9 mouse cellular contexts compared by ENCODE assay signal in genomic region chr19:42668385-42669098, GRCm38 (mm10). TPM values are rescaled to one million over a fixed set of nuclear protein-coding genes. Genes with fewer than 3 reads are reported as not detected.
DNase-seq lines count a peak whose midpoint lies in the region; ATAC-seq and TF ChIP-seq lines count a peak whose summit lies in the region.
"Had no signal": no experiment of that assay in that cellular context is flagged by ENCODE, and none has a peak within 500 bp of the region (broad histone marks: within the 10 kb centered on the region; RNA-seq: fewer than 3 reads in every experiment).

No protein-coding gene starts in this region.

- no peak overlapping the region for H3K4me2 ChIP-seq in forebrain, embryonic 12.5 days
- H3K4me2 ChIP-seq in midbrain, embryonic 11.5 days = no peak overlapping the region

- H3K27me3 ChIP-seq in forebrain, embryonic 12.5 days = peaks cover 64% of the 10 kb centered on the region
- H3K27me3 ChIP-seq in midbrain, embryonic 11.5 days (ENCODE audit: control insufficient read depth, insufficient read depth, low read length) = peaks cover 2% of the 10 kb centered on the region; the same call in 1 of the 2 replicates

- TF ChIP-seq CTCF in gastrocnemius, adult 2 months (IDR thresholded peaks at IDR 0.05) = no peak

- H3K4me1 ChIP-seq in forebrain, embryonic 12.5 days = peaks cover 25% of the 10 kb centered on the region
- peaks cover 7% of the 10 kb centered on the region; the same call in 1 of the 2 replicates for H3K4me1 ChIP-seq in midbrain, embryonic 11.5 days (ENCODE audit: control insufficient read depth, insufficient read depth, low read length)

- H3K9me3 ChIP-seq in forebrain, embryonic 12.5 days = no peaks in the 10 kb centered on the region
- H3K9me3 ChIP-seq in midbrain, embryonic 11.5 days (ENCODE audit: control insufficient read depth, low read length) = no peaks in the 10 kb centered on the region

- no peak for ATAC-seq in forebrain, embryonic 12.5 days (ENCODE audit: low FRiP score)
- ATAC-seq in midbrain, embryonic 11.5 days (ENCODE audit: low FRiP score) = no peak

- no peaks in the 10 kb centered on the region for H3K36me3 ChIP-seq in forebrain, embryonic 12.5 days (replicated peaks)
- H3K36me3 ChIP-seq in midbrain, embryonic 11.5 days (ENCODE audit: control insufficient read depth, insufficient read depth, low read length) = no peaks in the 10 kb centered on the region

- intact Hi-C loops in gastrocnemius, adult 2 months (cut with DNase I) = no loop called here
- intact Hi-C loops in heart, postnatal 14 days (cut with DNase I) = no loop called here

- no peak overlapping the region for H3K4me3 ChIP-seq in gastrocnemius, adult 2 months
- H3K4me3 ChIP-seq in forebrain, embryonic 12.5 days (replicated peaks) = no peak overlapping the region
- H3K4me3 ChIP-seq in midbrain, embryonic 11.5 days (ENCODE audit: low read depth, low read length) = no peak overlapping the region

- WGBS in forebrain, embryonic 12.5 days = 80% methylated on average over 14 of the region's 14 CpGs
- WGBS in midbrain, embryonic 11.5 days = 83% methylated on average over 14 of the region's 14 CpGs

- DNase-seq in lung, postnatal 14 days = peak; percentile 41
- DNase-seq in lung, postnatal 25 days (ENCODE audit: low spot score) = no peak
- DNase-seq in gastrocnemius, adult 2 months = peak; percentile 77
- DNase-seq in heart, postnatal 14 days = peak; percentile 49 to 61
- peak; percentile 41 for DNase-seq in lung, postnatal 36 days
- DNase-seq in right cerebral cortex, adult 18-20 months = no peak
- no peak for DNase-seq in midbrain, embryonic 11.5 days (ENCODE audit: low spot score, missing footprints)
- DNase-seq: layer of hippocampus, postnatal 36 days had no signal

- no peak overlapping the region for H3K9ac ChIP-seq in forebrain, embryonic 12.5 days
- H3K9ac ChIP-seq in midbrain, embryonic 11.5 days (ENCODE audit: low read length) = no peak overlapping the region

- H3K27ac ChIP-seq in gastrocnemius, adult 2 months = no peak overlapping the region
- H3K27ac ChIP-seq in forebrain, embryonic 12.5 days = no peak overlapping the region
- H3K27ac ChIP-seq in midbrain, embryonic 11.5 days (ENCODE audit: low read depth, low read length) = no peak overlapping the region

RNA-seq across cellular contexts. Expression of gene Loxl4, which starts 55.9 kb away (rescaled TPM):
- 1 to 10 TPM; 1.5 to 3.9 TPM for total RNA-seq in gastrocnemius, adult 2 months (2021)
- total RNA-seq in heart, postnatal 14 days (2021) = 1 to 10 TPM; 1.3 to 1.8 TPM
- 0.24 and 0.34 TPM in 2 replicates for polyA plus RNA-seq in forebrain, embryonic 12.5 days (2016; fragmentation: Nextera tagmentation; extraction: Ambion mirVana)
- polyA plus RNA-seq in midbrain, embryonic 11.5 days (2014; fragmentation: Nextera tagmentation; extraction: Ambion mirVana) = 0.12 and 0.25 TPM in 2 replicates

Comparison
In these comparisons a context has a peak if more than half of its experiments do, and no peak if none do; other contexts are left out.
1. DNase-seq: peak in lung, postnatal 14 days (single experiment), gastrocnemius, adult 2 months (single experiment), heart, postnatal 14 days (2 of 2) and lung, postnatal 36 days (single experiment); none in lung, postnatal 25 days (single experiment), right cerebral cortex, adult 18-20 months (single experiment) and midbrain, embryonic 11.5 days (single experiment).